Mouse (Mus musculus): ENCODE measurements around the gene Llgl2. TPM values are rescaled to one million over a fixed set of nuclear protein-coding genes. Genes with fewer than 3 reads are reported as not detected.
"Not testable (repeated sequence)": the region's sequence is repeated elsewhere in the genome, so short reads cannot be mapped to it uniquely, and the experiment has no call there.

Llgl2 gene
- total RNA-seq, 2 experiments from 2014 or later, result 19.0 to 21.6 TPM

DNA sequence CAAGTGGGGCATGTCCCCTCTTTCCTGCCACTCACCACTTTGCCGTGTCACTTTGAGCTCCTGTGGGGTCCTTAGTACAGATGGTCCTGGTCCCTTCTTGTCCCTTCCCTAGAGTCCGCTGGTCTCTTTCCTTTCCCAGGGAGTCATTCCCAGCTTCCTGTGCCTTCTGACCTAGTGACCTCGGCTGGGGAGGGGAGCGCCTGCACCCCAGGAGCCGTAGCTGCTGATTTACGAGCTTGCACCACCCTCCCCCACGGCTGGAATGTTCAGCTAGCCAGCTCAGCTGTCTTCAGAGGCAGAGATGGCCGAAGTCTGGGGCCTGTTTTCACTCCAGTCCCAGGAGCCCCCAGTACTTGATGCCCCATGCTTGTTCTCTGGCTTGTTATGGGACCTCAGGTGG lies 8.7 kb downstream of the Llgl2 start:
- DNase-seq (ENCODE audit: low spot score in 2 of 2), result no peak

DNA sequence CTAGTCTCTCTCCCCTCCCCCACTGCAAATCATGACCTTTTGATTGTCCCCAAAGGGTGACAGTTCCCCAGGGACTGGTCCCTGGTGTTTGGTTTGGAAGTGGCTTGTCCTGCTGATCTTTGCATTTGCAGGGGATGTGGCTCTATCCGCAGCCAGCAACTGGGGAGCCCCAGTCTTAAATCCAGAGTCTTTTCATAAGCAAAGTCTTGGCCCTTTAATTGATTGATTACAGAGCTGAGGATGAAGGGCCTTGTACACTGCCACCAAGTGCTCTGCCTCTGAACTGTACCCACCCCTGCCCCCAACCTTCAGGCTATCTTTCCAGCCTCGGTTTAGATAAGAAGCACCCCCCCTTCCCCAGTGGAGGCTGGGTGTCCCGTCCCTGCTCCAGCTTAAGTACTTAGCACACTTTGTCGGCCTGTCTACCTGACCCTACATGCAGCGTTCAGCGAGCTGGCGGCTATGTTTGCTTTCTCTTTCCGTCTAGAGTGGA lies 9.2 kb downstream of the Llgl2 start:
- no peak for DNase-seq (ENCODE audit: low spot score in 2 of 2)

DNA sequence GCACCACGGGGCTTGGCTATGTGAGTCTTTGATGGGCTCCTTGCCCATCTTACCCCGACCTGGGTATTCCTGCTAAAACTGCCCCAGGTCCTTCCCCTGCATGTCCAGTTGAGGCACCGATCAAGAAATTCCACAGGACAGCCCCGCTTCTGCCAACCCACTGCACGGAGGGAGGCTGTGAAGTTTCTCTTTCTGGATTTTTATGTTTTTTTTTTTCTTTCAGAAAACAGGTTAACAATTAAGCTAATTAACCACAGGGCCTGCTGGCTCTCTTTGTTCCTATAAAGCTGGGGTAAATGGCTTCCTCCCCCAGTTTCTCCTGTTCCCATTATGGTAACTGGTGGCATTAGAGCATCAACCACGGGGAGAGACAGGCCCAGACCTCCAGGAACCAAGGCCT lies 10.2 kb downstream of the Llgl2 start:
- no peak for DNase-seq (ENCODE audit: low spot score in 2 of 2)

- DNase-seq (ENCODE audit: low spot score in 2 of 2), result no peak
Measured at GRCm38 (mm10) chr11:115836656-115837395, 13.0 kb downstream of the Llgl2 start.

DNA sequence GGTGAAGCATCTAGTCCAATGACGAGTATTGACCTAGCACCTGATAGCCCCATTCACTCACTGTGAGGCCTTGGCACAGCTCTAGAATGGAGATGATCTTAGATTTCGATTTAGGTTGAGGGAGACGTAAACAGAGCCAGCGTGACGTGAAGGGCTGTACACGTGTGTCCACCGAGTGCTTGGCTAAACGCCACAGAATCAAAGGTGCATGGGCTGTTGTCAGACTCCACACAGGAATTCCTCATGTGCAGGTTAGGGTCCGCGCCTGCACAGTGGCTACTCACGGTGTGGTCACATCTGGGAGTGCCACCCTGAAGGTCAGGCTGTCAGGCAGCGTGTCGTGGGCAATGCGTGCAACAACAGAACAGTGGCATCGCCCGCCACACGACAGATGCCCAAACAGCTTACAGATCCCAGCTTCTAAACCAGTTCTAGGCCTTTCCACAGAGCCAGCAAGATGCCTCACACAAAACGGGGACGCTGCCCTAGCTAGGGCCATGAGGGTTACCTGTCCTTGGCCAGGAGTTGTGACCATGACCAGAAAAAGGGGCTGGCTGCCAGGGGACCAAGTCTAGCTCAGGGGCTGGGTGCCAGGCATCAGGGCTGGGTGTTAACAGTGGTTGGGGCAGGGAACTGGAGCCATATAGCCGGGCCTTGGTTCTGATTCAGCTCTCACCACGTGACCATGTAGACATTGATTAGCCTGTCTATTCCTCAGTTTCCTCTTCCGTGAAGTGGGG lies 13.9 kb downstream of the Llgl2 start:
- DNase-seq (ENCODE audit: low spot score in 2 of 2), result no peak

- no peak for DNase-seq (ENCODE audit: low spot score in 2 of 2)
Measured at GRCm38 (mm10) chr11:115838895-115839311, 15.1 kb downstream of the Llgl2 start.

- no peak for DNase-seq (ENCODE audit: low spot score in 2 of 2)
Measured at GRCm38 (mm10) chr11:115839732-115840131, 15.9 kb downstream of the Llgl2 start.

GRCm38 (mm10) chr11:115841044-115841443 lies 17.2 kb downstream of the Llgl2 start:
- DNase-seq (ENCODE audit: low spot score in 2 of 2), result no peak

DNA sequence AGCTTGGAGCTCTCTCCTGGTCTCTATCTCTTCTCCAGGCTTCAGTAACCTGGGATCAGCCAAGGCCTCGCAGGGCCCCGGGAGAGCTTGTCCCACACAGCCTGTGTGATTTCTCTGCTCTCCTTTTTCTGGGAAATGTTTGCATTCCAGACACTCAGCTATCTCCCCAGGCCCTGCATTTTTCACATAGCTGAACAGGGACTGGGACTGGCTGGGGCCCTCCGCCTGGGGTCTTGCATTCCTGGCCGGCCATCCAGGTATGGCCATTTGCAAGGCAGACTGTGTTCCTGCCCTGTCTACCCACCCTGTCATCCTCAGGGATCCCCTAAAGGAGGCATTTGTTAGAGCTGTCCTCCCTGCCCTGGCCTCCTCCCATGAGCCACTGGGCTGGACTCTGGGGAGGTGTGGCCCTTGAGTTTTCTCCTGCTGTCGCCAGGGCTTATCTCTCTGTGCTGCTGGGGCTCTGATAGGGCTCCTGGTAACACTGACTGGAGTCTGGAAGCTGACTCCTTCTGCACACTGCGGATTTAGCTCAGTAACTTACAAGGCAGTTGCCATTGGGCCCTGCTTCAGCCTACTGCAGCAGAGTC lies 18.2 kb downstream of the Llgl2 start:
- DNase-seq (ENCODE audit: low spot score in 2 of 2), result no peak

DNA sequence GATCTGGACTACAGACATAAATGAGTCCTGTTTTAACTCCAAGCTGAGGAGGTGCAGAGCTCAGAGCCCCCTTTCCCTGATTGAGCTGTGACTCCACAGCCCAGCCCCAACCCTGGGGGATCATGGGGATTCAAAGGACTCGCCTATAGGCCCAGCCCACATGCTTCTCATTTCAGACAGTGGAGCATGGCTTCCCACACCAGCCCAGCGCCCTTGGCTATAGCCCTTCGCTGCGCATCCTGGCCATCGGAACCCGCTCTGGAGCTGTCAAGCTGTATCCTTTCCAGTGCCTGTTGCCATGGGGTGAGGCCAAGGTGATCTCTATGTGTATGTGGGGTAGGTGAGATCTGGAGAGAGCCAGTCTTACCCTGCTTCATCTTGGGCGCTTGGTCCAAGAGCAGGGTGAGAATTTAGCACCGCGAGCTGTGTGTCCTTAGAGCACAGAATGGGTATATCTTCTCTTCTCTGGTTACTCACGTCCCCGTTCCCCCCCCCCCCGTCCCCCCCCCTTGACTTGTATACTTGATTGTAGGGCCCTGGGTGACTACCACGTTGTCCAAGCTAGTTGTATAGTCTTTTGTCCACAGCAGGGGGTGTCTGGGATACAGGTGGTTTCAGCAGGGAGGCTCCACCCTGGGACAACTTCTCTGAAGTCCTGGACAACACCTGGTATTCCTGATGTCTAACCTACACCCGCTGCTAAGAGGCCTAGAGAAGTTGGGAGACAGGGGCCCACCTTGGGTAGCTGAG lies 19.5 kb downstream of the Llgl2 start:
- no peak for DNase-seq (ENCODE audit: low spot score in 2 of 2)

DNA sequence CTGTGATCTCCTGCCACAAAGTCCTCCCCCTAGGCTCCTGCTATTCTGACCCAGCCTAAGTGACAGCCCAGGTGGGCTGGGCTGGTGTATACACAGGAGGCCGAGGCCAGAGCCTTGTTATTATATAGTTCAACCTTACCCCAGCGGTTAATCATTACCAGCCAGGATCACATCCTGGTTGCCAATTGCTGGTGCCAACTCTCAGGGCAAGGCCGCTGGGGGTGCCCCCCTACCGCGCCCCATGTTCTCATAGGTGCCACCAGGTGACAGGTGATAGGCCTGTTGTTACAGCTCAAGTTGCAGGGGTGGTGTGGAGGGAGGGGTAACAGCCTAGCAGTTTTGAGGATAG lies 20.0 kb downstream of the Llgl2 start:
- DNase-seq (ENCODE audit: low spot score in 2 of 2), result no peak

DNA sequence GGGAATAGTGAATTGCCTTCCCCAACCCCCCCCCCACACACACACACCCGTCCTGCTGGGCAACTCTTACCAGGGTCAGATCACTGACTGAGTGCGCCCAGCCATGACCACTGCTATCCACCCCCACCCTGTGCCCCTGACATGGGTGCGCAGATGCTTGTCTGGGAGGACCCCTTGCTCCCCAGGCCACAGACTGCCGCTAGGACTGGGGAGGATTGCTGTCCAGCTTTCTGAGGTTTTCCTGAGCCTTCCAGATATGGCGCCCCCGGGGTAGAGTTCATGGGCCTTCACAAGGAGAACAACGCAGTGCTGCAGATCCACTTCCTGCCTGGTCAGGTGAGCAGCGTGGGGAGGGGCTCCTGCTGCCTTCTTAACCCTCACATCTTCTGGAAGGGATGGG lies 20.4 kb downstream of the Llgl2 start:
- no peak for DNase-seq (ENCODE audit: low spot score in 2 of 2)

DNA sequence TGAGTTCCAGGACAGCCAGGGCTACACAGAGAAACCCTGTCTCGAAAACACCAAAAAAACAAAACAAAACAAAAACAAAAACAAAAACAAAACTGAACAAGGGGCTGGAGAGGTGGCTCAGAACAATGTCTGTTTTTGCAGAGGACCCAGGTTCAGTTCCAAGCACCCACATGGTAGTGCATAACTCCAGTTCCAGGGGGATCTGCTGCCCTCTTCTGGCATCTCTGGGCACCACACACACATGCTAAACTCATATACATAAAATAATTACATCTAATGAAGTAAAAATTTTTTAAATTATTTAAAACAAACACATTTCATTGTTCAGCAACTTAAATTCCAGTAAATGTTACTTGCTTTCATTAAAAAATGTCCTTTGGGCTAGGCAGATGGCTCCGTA lies 22.0 kb downstream of the Llgl2 start:
- no peak for DNase-seq (ENCODE audit: low spot score in 2 of 2)

DNA sequence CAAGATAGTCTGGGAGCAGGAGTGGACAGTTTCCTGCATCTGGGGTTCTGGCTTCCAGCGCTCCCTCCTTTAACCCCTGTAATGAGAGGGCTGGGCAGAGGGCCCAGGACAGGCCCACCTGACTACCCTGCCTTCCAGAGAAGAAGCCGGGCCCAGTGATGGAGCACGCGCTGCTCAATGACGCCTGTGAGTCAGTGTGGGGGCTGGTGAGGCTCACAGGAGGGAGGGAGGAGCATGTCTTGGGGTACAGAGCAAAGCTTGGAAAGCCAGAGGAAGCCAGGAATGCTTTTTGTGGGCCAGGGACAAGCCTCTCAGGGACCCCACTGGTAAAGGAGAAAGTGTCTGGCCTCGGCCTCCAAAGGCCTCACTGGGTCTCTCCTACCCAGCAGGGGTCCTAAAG lies 30.8 kb downstream of the Llgl2 start:
- no peak for DNase-seq (ENCODE audit: low spot score in 2 of 2)

GRCm38 (mm10) chr11:115857146-115857545 lies 33.3 kb downstream of the Llgl2 start:
- not testable (repeated sequence) for DNase-seq (ENCODE audit: low spot score in 2 of 2)

GRCm38 (mm10) chr11:115857936-115858335 lies 34.1 kb downstream of the Llgl2 start:
- DNase-seq (ENCODE audit: low spot score in 2 of 2), result no peak

- DNase-seq (ENCODE audit: low spot score in 2 of 2), result no peak
Measured at GRCm38 (mm10) chr11:115858354-115858753, 34.5 kb downstream of the Llgl2 start, which contains the start of gene Myo15b. Gene Myo15b, plus strand, starts transcription at chr11:115858406.

GRCm38 (mm10) chr11:115859143-115859945 lies 35.5 kb downstream of the Llgl2 start:
- DNase-seq (ENCODE audit: low spot score in 2 of 2), result peak; percentile 87 to 92

- DNase-seq (ENCODE audit: low spot score in 2 of 2), result no peak
Measured at GRCm38 (mm10) chr11:115863895-115864294, 40.0 kb downstream of the Llgl2 start.

- no peak for DNase-seq (ENCODE audit: low spot score in 2 of 2)
Measured at GRCm38 (mm10) chr11:115869393-115869792, 45.5 kb downstream of the Llgl2 start.

- DNase-seq (ENCODE audit: low spot score in 2 of 2), result no peak
Measured at GRCm38 (mm10) chr11:115872437-115872836, 48.6 kb downstream of the Llgl2 start.
